Mouse (Mus musculus) urinary bladder, adult 2 months (tissue): ENCODE results near the gene Sh3kbp1. TPM values are rescaled to one million over a fixed set of nuclear protein-coding genes. Genes with fewer than 3 reads are reported as not detected.

Experiments
- DNase-seq: peaks from one replicate; pipeline ENCODE4 v3.0.0; 2022; ENCODE audit warnings: low spot score
- polyA plus RNA-seq: library from polyadenylated mRNA; depleted of rRNA; stranded (reverse); fragments of >200 nt; gene quantifications from 2 replicates; pipeline ENCODE4 v1.2.3, GENCODE M21; 2012

The Sh3kbp1 gene
- polyA plus RNA-seq, 1 experiment: 44.2 TPM

DNA sequence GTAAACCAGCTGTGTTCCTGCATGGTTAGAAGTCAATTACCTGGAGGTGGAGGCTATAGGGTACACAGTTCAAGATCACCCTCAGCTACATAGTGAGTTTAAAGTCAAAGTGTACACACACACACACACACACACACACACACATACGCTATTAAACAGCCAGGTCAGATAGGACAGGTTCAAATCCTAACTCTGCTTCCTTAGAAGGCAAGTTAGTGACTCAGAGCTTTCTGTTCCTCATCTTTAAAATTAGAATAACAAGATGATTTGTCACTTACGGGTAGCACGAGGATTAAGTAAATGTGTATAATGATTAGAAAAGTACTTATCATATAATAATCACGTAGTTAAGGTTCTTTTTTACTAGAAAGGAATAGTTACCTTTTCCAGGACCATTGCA is 208.2 kb downstream of the Sh3kbp1 start:
- DNase-seq: no peak

GRCm38 (mm10) chrX:159837379-159837778 is 210.3 kb downstream of the Sh3kbp1 start:
- no peak for DNase-seq

- DNase-seq: no peak
Observed at GRCm38 (mm10) chrX:159839786-159840185, 212.7 kb downstream of the Sh3kbp1 start.

DNA sequence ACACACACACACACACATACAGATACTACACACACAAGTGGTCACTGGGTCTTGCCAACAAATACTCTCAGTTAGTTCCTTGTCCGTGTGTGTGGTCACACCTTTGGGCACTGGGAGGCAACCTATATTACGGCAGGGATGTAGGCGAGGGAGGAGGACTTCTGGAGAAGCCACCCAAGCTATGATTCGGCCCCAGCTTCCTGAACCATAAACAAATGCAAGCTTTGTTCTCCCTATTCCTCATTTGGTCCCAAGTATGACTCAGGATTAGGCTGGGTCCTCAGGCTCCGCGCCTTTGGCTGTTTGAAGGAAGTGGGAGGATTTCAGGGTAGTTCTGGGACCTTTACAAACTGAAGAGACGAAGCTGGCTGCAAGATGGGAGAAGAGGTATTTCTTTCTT is 213.2 kb downstream of the Sh3kbp1 start:
- no peak for DNase-seq

DNA sequence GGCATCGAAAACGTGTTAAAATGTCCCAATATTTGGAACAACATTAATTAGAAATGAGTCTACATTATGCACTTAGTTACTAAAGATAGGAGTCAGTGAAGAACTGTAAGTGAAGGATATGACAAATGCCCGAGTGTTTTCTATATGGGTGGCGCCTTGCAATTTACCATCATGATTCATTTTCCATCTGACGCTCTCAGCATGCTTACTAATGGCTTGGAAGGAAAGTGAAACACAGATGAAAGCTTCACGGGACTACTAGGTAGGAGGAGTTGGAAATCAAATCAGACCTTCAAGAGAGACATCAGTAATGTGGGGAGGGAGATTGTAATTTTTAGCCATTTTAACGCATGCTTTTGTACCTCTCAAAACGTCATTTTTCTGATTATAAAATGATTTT is 223.7 kb downstream of the Sh3kbp1 start:
- no peak for DNase-seq

- no peak for DNase-seq
Observed at GRCm38 (mm10) chrX:159856866-159857265, 229.8 kb downstream of the Sh3kbp1 start.

DNA sequence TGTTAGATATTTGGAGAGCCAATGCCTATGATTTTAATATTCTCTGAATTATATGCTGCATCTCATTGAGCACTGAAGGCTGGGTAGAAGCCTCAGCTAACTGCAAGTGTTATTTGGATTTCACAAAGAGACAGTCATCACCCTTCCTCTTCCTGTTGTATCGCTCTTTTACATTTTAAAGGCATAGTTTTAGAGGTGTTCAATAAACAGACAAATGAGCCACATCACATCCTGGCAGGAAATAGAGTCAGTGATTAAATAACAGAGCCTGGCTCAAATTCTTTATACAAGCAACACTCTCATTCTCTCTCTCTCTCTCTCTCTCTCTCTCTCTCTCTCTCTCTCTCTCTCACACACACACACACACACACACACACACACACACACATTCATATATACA is 231.1 kb downstream of the Sh3kbp1 start:
- DNase-seq: no peak

DNA sequence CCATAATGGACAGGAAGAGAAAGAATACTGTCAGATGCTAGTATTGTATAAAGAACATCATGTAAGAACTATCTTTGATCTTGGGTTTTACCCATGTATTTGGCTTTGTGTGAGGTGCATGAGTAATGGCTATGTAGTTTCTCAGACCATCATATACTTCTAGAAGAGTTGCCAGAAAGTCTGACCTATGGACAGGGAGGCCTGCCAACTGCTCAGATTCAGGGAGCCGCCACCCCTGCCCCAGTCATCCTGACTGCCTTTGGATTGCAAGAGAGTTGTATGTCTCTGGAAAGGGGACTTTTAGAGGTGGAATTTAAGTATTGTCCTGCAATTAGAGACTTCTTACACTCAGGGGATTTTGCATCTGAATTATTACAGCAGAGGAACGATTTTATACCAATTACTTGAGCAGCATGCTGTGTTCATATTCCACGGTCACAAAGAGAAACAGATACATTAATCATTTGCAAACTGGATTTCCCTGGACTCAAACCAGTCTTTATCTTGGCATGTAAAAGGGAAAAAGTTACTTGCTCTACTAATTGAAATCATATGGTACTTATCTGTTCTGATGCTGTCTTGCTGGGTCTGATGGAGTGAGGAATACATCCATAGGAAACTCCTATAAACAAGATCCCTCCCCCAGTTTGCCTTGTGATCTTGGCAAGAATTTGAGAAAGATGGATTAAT is 233.9 kb downstream of the Sh3kbp1 start:
- no peak for DNase-seq

- no peak for DNase-seq
Observed at GRCm38 (mm10) chrX:159867660-159868059, 240.6 kb downstream of the Sh3kbp1 start.

DNA sequence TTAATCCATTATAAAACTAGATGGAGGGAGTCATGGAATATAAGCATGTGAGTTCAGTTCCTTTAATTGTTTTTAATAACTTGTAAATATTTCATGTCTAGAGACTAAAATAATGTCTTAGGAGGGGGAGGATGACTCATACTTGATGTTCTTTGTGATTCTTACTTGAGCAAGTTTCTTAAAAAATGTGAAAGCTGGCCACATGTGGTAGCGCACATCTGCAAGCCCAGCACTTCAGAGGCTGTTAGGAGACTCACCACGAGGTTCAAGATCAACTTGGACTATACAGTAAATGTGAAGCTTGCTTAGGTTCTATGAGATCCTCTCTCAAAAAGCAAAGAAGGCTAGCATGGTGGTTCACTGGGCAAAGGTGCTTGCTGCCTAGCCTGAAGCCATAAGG is 245.4 kb downstream of the Sh3kbp1 start:
- DNase-seq: no peak

- no peak for DNase-seq
Observed at GRCm38 (mm10) chrX:159877770-159878169, 250.7 kb downstream of the Sh3kbp1 start.

- DNase-seq: no peak
Observed at GRCm38 (mm10) chrX:159879455-159879854, 252.4 kb downstream of the Sh3kbp1 start.

GRCm38 (mm10) chrX:159881576-159881975 is 254.5 kb downstream of the Sh3kbp1 start:
- DNase-seq: no peak

- no peak for DNase-seq
Observed at GRCm38 (mm10) chrX:159896536-159896935, 269.5 kb downstream of the Sh3kbp1 start.

GRCm38 (mm10) chrX:159898110-159898509 is 271.0 kb downstream of the Sh3kbp1 start:
- no peak for DNase-seq

- DNase-seq: no peak
Observed at GRCm38 (mm10) chrX:159899121-159899520, 272.0 kb downstream of the Sh3kbp1 start.

- no peak for DNase-seq
Observed at GRCm38 (mm10) chrX:159903421-159903820, 276.3 kb downstream of the Sh3kbp1 start.

GRCm38 (mm10) chrX:159907703-159908102 is 280.6 kb downstream of the Sh3kbp1 start:
- no peak for DNase-seq

GRCm38 (mm10) chrX:159909446-159910277 is 282.6 kb downstream of the Sh3kbp1 start:
- no peak for DNase-seq

- DNase-seq: no peak
Observed at GRCm38 (mm10) chrX:159910600-159910999, 283.5 kb downstream of the Sh3kbp1 start.

DNA sequence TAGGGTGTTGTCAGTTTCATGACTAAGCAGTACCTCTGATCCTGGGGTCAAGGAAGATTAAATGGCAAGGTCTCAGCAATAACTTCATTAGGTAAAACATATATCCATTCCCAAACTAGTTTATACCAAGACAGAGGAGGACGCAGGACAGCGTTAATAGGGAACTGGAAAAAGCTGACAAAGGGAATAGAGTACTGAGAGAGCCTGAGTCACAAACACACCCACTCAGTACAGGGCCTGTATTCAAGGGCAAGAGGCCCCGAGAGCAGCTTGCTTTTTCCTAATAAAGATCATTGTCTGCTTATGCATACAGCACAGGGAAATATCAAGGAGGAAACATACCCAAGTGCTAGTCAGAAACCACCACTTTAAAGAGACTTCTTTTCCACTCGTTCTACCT is 284.5 kb downstream of the Sh3kbp1 start:
- no peak for DNase-seq

DNA sequence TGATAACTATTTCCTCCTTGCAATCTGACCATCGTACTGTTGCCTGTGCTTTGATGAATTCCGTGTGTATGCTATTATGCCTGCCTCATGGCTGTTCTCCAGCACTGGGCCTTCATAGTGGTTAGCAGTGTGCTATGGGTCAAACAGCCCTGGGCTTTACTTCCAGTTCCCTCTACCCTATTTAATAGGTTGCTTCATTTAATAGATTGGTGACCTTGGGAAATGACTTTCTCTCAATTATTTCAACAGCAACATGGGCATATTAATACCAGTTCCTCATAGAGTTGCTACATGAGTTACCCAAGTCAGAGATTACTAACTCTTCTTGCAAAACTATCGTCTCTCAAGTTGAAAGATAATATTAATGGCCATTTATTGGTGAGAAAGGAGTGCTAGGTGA is 285.0 kb downstream of the Sh3kbp1 start:
- no peak for DNase-seq

DNA sequence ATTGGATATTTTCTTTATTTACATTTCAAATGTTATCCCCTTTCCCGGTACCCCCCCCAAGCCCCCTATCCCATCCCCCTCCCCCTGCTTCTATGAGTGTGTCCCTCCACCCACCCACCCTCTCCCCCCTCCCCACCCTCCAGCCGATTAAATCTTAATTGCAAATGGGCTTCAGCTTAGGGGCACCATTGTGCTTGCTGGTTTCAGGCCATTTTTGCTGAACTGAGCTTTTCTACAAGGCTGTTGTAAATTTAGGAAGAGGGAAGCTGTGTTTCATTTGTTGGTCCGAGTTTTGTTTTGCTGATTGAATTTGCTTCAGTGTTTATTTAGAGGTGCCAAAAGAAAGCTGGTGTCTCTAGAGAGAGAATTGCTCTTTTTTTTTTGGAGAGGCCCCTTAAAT is 286.4 kb downstream of the Sh3kbp1 start:
- no peak for DNase-seq
